Mouse (Mus musculus): ENCODE results near the gene Tpcn1. TPM values are rescaled to one million over a fixed set of nuclear protein-coding genes. Genes with fewer than 3 reads are reported as not detected.
A peak's percentile ranks its signal among the peaks of the same experiment; 100 is the strongest.

Tpcn1 gene
- total RNA-seq, 2 experiments from 2014 or later, result 57.0 to 107 TPM

- ATAC-seq (replicated peaks; ENCODE audit: low FRiP score, poor library complexity, severe bottlenecking), result no peak
Measured at GRCm38 (mm10) chr5:120611416-120611815, 22.9 kb upstream of the Tpcn1 start.

- ATAC-seq (replicated peaks; ENCODE audit: low FRiP score, poor library complexity, severe bottlenecking), result no peak
Measured at GRCm38 (mm10) chr5:120610906-120611305, 22.4 kb upstream of the Tpcn1 start.

GRCm38 (mm10) chr5:120609246-120609775 is 20.8 kb upstream of the Tpcn1 start:
- ATAC-seq (replicated peaks; ENCODE audit: low FRiP score, poor library complexity, severe bottlenecking), result no peak

GRCm38 (mm10) chr5:120607335-120607734 is 18.9 kb upstream of the Tpcn1 start:
- no peak for ATAC-seq (replicated peaks; ENCODE audit: low FRiP score, poor library complexity, severe bottlenecking)

- ATAC-seq (replicated peaks; ENCODE audit: low FRiP score, poor library complexity, severe bottlenecking), result no peak
Measured at GRCm38 (mm10) chr5:120606590-120607200, 18.2 kb upstream of the Tpcn1 start.

- ATAC-seq (replicated peaks; ENCODE audit: low FRiP score, poor library complexity, severe bottlenecking), result peak; percentile 72
Measured at GRCm38 (mm10) chr5:120605688-120606087, 17.2 kb upstream of the Tpcn1 start.

- ATAC-seq (replicated peaks; ENCODE audit: low FRiP score, poor library complexity, severe bottlenecking), result no peak
Measured at GRCm38 (mm10) chr5:120605241-120605661, 16.8 kb upstream of the Tpcn1 start.

GRCm38 (mm10) chr5:120604839-120605238 is 16.4 kb upstream of the Tpcn1 start:
- peak; percentile 57; the same call in 1 of the 2 replicates for ATAC-seq (replicated peaks; ENCODE audit: low FRiP score, poor library complexity, severe bottlenecking)

- no peak for ATAC-seq (replicated peaks; ENCODE audit: low FRiP score, poor library complexity, severe bottlenecking)
Measured at GRCm38 (mm10) chr5:120603515-120603914, 15.0 kb upstream of the Tpcn1 start.

- ATAC-seq (replicated peaks; ENCODE audit: low FRiP score, poor library complexity, severe bottlenecking), result no peak
Measured at GRCm38 (mm10) chr5:120602210-120602609, 13.7 kb upstream of the Tpcn1 start.

- peak; percentile 44 for ATAC-seq (replicated peaks; ENCODE audit: low FRiP score, poor library complexity, severe bottlenecking)
Measured at GRCm38 (mm10) chr5:120600946-120601668, 12.6 kb upstream of the Tpcn1 start.

- peak; percentile 83 for ATAC-seq (replicated peaks; ENCODE audit: low FRiP score, poor library complexity, severe bottlenecking)
Measured at GRCm38 (mm10) chr5:120599625-120600024, 11.2 kb upstream of the Tpcn1 start.

- ATAC-seq (replicated peaks; ENCODE audit: low FRiP score, poor library complexity, severe bottlenecking), result no peak
Measured at GRCm38 (mm10) chr5:120594485-120594884, 6.0 kb upstream of the Tpcn1 start.

GRCm38 (mm10) chr5:120592141-120592540 is 3.7 kb upstream of the Tpcn1 start:
- ATAC-seq (replicated peaks; ENCODE audit: low FRiP score, poor library complexity, severe bottlenecking), result no peak

GRCm38 (mm10) chr5:120590356-120591010 is 2.0 kb upstream of the Tpcn1 start:
- ATAC-seq (replicated peaks; ENCODE audit: low FRiP score, poor library complexity, severe bottlenecking), result no peak

GRCm38 (mm10) chr5:120587940-120588568 is 419 bp downstream of the Tpcn1 start:
- peak; percentile 4 for ATAC-seq (replicated peaks; ENCODE audit: low FRiP score, poor library complexity, severe bottlenecking)

- peak; percentile 64 for ATAC-seq (replicated peaks; ENCODE audit: low FRiP score, poor library complexity, severe bottlenecking)
Measured at GRCm38 (mm10) chr5:120587616-120587926, 902 bp downstream of the Tpcn1 start.

- ATAC-seq (replicated peaks; ENCODE audit: low FRiP score, poor library complexity, severe bottlenecking), result peak; percentile 45
Measured at GRCm38 (mm10) chr5:120586741-120587615, 1.5 kb downstream of the Tpcn1 start.

- ATAC-seq (replicated peaks; ENCODE audit: low FRiP score, poor library complexity, severe bottlenecking), result no peak
Measured at GRCm38 (mm10) chr5:120584968-120585367, 3.5 kb downstream of the Tpcn1 start.

Data from erythroid progenitor cell, adult 5-6 weeks (primary cell).